Mouse (Mus musculus): ENCODE results near the gene Slc44a2. TPM values are rescaled to one million over a fixed set of nuclear protein-coding genes. Genes with fewer than 3 reads are reported as not detected.

Slc44a2 gene
- polyA plus RNA-seq, 1 experiment from 2014 or later = 60.3 TPM

- Histone ChIP-seq H3K27me3 (replicated peaks) (peaks cover 22% of the 10 kb centered on the region), H3K9ac (no peak overlapping the region), H3K4me2 (0 out of 2 replicates have a peak overlapping the region, but pooled peaks have one; percentile 4), H3K36me3 (no peaks in the 10 kb centered on the region), H3K27ac (replicated peaks) (no peak overlapping the region), H3K4me3 (no peak overlapping the region), H3K9me3 (no peaks in the 10 kb centered on the region), H3K4me1 (peaks cover 6% of the 10 kb centered on the region)
- 62% methylated on average over 15 of the region's 15 CpGs for WGBS
- ATAC-seq (ENCODE audit: extremely low read depth, insufficient number of reproducible peaks, low FRiP score, low TSS enrichment) = no peak
These were observed 11.3 kb upstream of the Slc44a2 start for GRCm38 (mm10) chr9:21309150-21309741.

- no peak for ATAC-seq (ENCODE audit: extremely low read depth, insufficient number of reproducible peaks, low FRiP score, low TSS enrichment)
- peaks cover 6% of the 10 kb centered on the region for H3K4me1 ChIP-seq
- no peaks in the 10 kb centered on the region for H3K9me3 ChIP-seq
- H3K36me3 ChIP-seq = no peaks in the 10 kb centered on the region
- peak overlapping the region; percentile 34 for H3K4me3 ChIP-seq
- no peak overlapping the region for H3K27ac ChIP-seq (replicated peaks)
- H3K4me2 ChIP-seq = no peak overlapping the region
- no peak overlapping the region for H3K9ac ChIP-seq
- 28% methylated on average over 7 of the region's 7 CpGs for WGBS
- H3K27me3 ChIP-seq (replicated peaks) = peaks cover 22% of the 10 kb centered on the region
These were observed 8.8 kb upstream of the Slc44a2 start for GRCm38 (mm10) chr9:21311695-21312094.

- Histone ChIP-seq H3K9me3 (no peaks in the 10 kb centered on the region), H3K4me3 (peak within 1 kb of the TSS; percentile 34), H3K27ac (replicated peaks) (no peak within 1 kb of the TSS), H3K4me2 (peak within 1 kb of the TSS; percentile 44), H3K9ac (peak within 1 kb of the TSS; percentile 37), H3K4me1 (peaks cover 6% of the 10 kb centered on the region), H3K36me3 (no peaks in the 10 kb centered on the region), H3K27me3 (replicated peaks) (peaks cover 22% of the 10 kb centered on the region)
- no peak for ATAC-seq (ENCODE audit: extremely low read depth, insufficient number of reproducible peaks, low FRiP score, low TSS enrichment)
- 12% methylated on average over 35 of the region's 35 CpGs for WGBS
These were observed 8.4 kb upstream of the Slc44a2 start, which contains the start of gene Ap1m2 for GRCm38 (mm10) chr9:21312134-21312533. Gene Ap1m2 (minus strand): TSS chr9:21312337.

- Histone ChIP-seq H3K27ac (replicated peaks) (no peak overlapping the region), H3K36me3 (no peaks in the 10 kb centered on the region), H3K9me3 (no peaks in the 10 kb centered on the region), H3K27me3 (replicated peaks) (peaks cover 22% of the 10 kb centered on the region), H3K4me3 (no peak overlapping the region), H3K9ac (no peak overlapping the region), H3K4me2 (no peak overlapping the region), H3K4me1 (peaks cover 6% of the 10 kb centered on the region)
- peak; percentile 67; the same call in 1 of the 2 replicates for ATAC-seq (ENCODE audit: extremely low read depth, insufficient number of reproducible peaks, low FRiP score, low TSS enrichment)
- 6% methylated on average over 11 of the region's 11 CpGs for WGBS
These were observed 7.1 kb upstream of the Slc44a2 start for GRCm38 (mm10) chr9:21313394-21313793.

- Histone ChIP-seq H3K4me1 (peaks cover 6% of the 10 kb centered on the region), H3K9ac (0 out of 2 replicates have a peak overlapping the region, but pooled peaks have one; percentile 6), H3K27ac (replicated peaks) (no peak overlapping the region), H3K4me2 (no peak overlapping the region), H3K36me3 (no peaks in the 10 kb centered on the region), H3K4me3 (no peak overlapping the region), H3K9me3 (no peaks in the 10 kb centered on the region), H3K27me3 (replicated peaks) (peaks cover 22% of the 10 kb centered on the region)
- no peak for ATAC-seq (ENCODE audit: extremely low read depth, insufficient number of reproducible peaks, low FRiP score, low TSS enrichment)
- WGBS = 81% methylated on average over 9 of the region's 9 CpGs
These were observed 5.9 kb upstream of the Slc44a2 start for GRCm38 (mm10) chr9:21314367-21315140.

- 54% methylated on average over 5 of the region's 5 CpGs for WGBS
- Histone ChIP-seq H3K4me2 (no peak overlapping the region), H3K4me1 (peaks cover 11% of the 10 kb centered on the region), H3K36me3 (no peaks in the 10 kb centered on the region), H3K4me3 (no peak overlapping the region), H3K27me3 (replicated peaks) (peaks cover 20% of the 10 kb centered on the region), H3K27ac (replicated peaks) (no peak overlapping the region), H3K9me3 (no peaks in the 10 kb centered on the region), H3K9ac (peak overlapping the region; percentile 6; the same call in 1 of the 2 replicates)
- ATAC-seq (ENCODE audit: extremely low read depth, insufficient number of reproducible peaks, low FRiP score, low TSS enrichment) = no peak
These were observed 5.1 kb upstream of the Slc44a2 start for GRCm38 (mm10) chr9:21315421-21315820.

GRCm38 (mm10) chr9:21316696-21317095 is 3.8 kb upstream of the Slc44a2 start:
- no peak for ATAC-seq (ENCODE audit: extremely low read depth, insufficient number of reproducible peaks, low FRiP score, low TSS enrichment)
- H3K27ac ChIP-seq (replicated peaks) = no peak overlapping the region
- H3K4me2 ChIP-seq = no peak overlapping the region
- peaks cover 19% of the 10 kb centered on the region for H3K4me1 ChIP-seq
- WGBS = 75% methylated on average over 7 of the region's 7 CpGs
- H3K36me3 ChIP-seq = no peaks in the 10 kb centered on the region
- H3K9me3 ChIP-seq = no peaks in the 10 kb centered on the region
- no peak overlapping the region for H3K9ac ChIP-seq
- H3K4me3 ChIP-seq = no peak overlapping the region
- H3K27me3 ChIP-seq (replicated peaks) = peaks cover 12% of the 10 kb centered on the region

GRCm38 (mm10) chr9:21318792-21319191 is 1.7 kb upstream of the Slc44a2 start:
- peaks cover 24% of the 10 kb centered on the region for H3K4me1 ChIP-seq
- no peaks in the 10 kb centered on the region for H3K27me3 ChIP-seq (replicated peaks)
- WGBS = 85% methylated on average over 6 of the region's 6 CpGs
- no peak overlapping the region for H3K4me3 ChIP-seq
- ATAC-seq (ENCODE audit: extremely low read depth, insufficient number of reproducible peaks, low FRiP score, low TSS enrichment) = no peak
- H3K27ac ChIP-seq (replicated peaks) = no peak overlapping the region
- H3K9me3 ChIP-seq = no peaks in the 10 kb centered on the region
- H3K4me2 ChIP-seq = no peak overlapping the region
- no peak overlapping the region for H3K9ac ChIP-seq
- no peaks in the 10 kb centered on the region for H3K36me3 ChIP-seq

GRCm38 (mm10) chr9:21319503-21319902 is 995 bp upstream of the Slc44a2 start:
- Histone ChIP-seq H3K9ac (no peak overlapping the region), H3K4me2 (no peak overlapping the region), H3K27me3 (replicated peaks) (no peaks in the 10 kb centered on the region), H3K27ac (replicated peaks) (no peak overlapping the region), H3K9me3 (no peaks in the 10 kb centered on the region), H3K4me3 (no peak overlapping the region), H3K4me1 (peaks cover 24% of the 10 kb centered on the region), H3K36me3 (peaks cover under 1% of the 10 kb centered on the region; the same call in 1 of the 2 replicates)
- WGBS = 92% methylated on average over 4 of the region's 4 CpGs
- no peak for ATAC-seq (ENCODE audit: extremely low read depth, insufficient number of reproducible peaks, low FRiP score, low TSS enrichment)

- Histone ChIP-seq H3K36me3 (peaks cover 6% of the 10 kb centered on the region), H3K27me3 (replicated peaks) (no peaks in the 10 kb centered on the region), H3K9me3 (no peaks in the 10 kb centered on the region), H3K4me3 (peak overlapping the region; percentile 78), H3K9ac (peak overlapping the region; percentile 92), H3K4me2 (peak overlapping the region; percentile 94), H3K27ac (replicated peaks) (0 out of 2 replicates have a peak overlapping the region, but pooled peaks have one; percentile 81), H3K4me1 (peaks cover 24% of the 10 kb centered on the region)
- 30% methylated on average over 4 of the region's 4 CpGs for WGBS
- no peak for ATAC-seq (ENCODE audit: extremely low read depth, insufficient number of reproducible peaks, low FRiP score, low TSS enrichment)
These were observed 249 bp upstream of the Slc44a2 start for GRCm38 (mm10) chr9:21320280-21320618.

GRCm38 (mm10) chr9:21321513-21321835 is 976 bp downstream of the Slc44a2 start:
- ATAC-seq (ENCODE audit: extremely low read depth, insufficient number of reproducible peaks, low FRiP score, low TSS enrichment) = peak; percentile 3; the same call in 1 of the 2 replicates

More at GRCm38 (mm10) chr9:21321513-21321835, 976 bp downstream of the Slc44a2 start:
- 2% methylated on average over 6 of the region's 6 CpGs for WGBS
- Histone ChIP-seq H3K27me3 (replicated peaks) (no peaks in the 10 kb centered on the region), H3K9me3 (no peaks in the 10 kb centered on the region), H3K4me2 (peak overlapping the region; percentile 94), H3K36me3 (peaks cover 11% of the 10 kb centered on the region), H3K9ac (peak overlapping the region; percentile 92), H3K4me1 (peaks cover 24% of the 10 kb centered on the region), H3K27ac (replicated peaks) (peak overlapping the region; percentile 81), H3K4me3 (peak overlapping the region; percentile 78)
